Mouse (Mus musculus): ENCODE results near the gene Kmt2d. TPM values are rescaled to one million over a fixed set of nuclear protein-coding genes. Genes with fewer than 3 reads are reported as not detected.

The Kmt2d gene
- polyA plus RNA-seq, 2 experiments: 3.9 to 5.7 TPM

- ATAC-seq (ENCODE audit: insufficient read depth) (no peak), DNase-seq (ENCODE audit: low read depth in 3 of 3, low spot score in 3 of 3) (no peak)
- Histone ChIP-seq H3K27ac (no peak overlapping the region), H3K4me2 (ENCODE audit: low read depth) (no peak overlapping the region), H3K36me3 (replicated peaks; ENCODE audit: control insufficient read depth, insufficient read depth, low read depth) (no peaks in the 10 kb centered on the region), H3K4me3 (ENCODE audit: insufficient read depth in 1 of 2, low read depth in 2 of 2, low read length in 2 of 2) (no peak overlapping the region), H3K4me1 (replicated peaks; ENCODE audit: control insufficient read depth in 2 of 2, insufficient read depth in 2 of 2, low read length in 1 of 2) (peaks cover 2 to 13% of the 10 kb centered on the region in 2 experiments; a peak in 3 of 4 replicates), H3K9ac (replicated peaks) (no peak overlapping the region), H3K9me3 (ENCODE audit: control insufficient read depth, low read length) (no peaks in the 10 kb centered on the region), H3K27me3 (ENCODE audit: control insufficient read depth, insufficient read depth, low read length) (no peaks in the 10 kb centered on the region; the same call in 1 of the 2 replicates)
- TF ChIP-seq EP300 (IDR thresholded peaks at IDR 0.05; ENCODE audit: low read depth) (no peak), CTCF (IDR thresholded peaks at IDR 0.05; ENCODE audit: low read depth) (no peak)
- 73% methylated on average over 7 of the region's 7 CpGs for WGBS (ENCODE audit: insufficient replicate concordance)
Measured at GRCm38 (mm10) chr15:98887526-98887925, 16.5 kb upstream of the Kmt2d start.

GRCm38 (mm10) chr15:98886667-98887387, 15.8 kb upstream of the Kmt2d start:
- 56% methylated on average over 8 of the region's 8 CpGs for WGBS (ENCODE audit: insufficient replicate concordance)
- no peak overlapping the region for H3K9ac ChIP-seq (replicated peaks)
- DNase-seq (ENCODE audit: low read depth in 3 of 3, low spot score in 3 of 3) (no peak), ATAC-seq (ENCODE audit: insufficient read depth) (no peak)
- H3K36me3 ChIP-seq (replicated peaks; ENCODE audit: control insufficient read depth, insufficient read depth, low read depth): no peaks in the 10 kb centered on the region
- TF ChIP-seq EP300 (IDR thresholded peaks at IDR 0.05; ENCODE audit: low read depth) (no peak), CTCF (IDR thresholded peaks at IDR 0.05; ENCODE audit: low read depth) (no peak)
- H3K9me3 ChIP-seq (ENCODE audit: control insufficient read depth, low read length): no peaks in the 10 kb centered on the region
- no peak overlapping the region for H3K4me3 ChIP-seq (ENCODE audit: insufficient read depth in 1 of 2, low read depth in 2 of 2, low read length in 2 of 2)
- no peaks in the 10 kb centered on the region; the same call in 1 of the 2 replicates for H3K27me3 ChIP-seq (ENCODE audit: control insufficient read depth, insufficient read depth, low read length)
- H3K4me1 ChIP-seq (replicated peaks; ENCODE audit: control insufficient read depth in 2 of 2, insufficient read depth in 2 of 2, low read length in 1 of 2): peaks cover 5 to 11% of the 10 kb centered on the region in 2 experiments
- no peak overlapping the region for H3K4me2 ChIP-seq (ENCODE audit: low read depth)
- H3K27ac ChIP-seq: no peak overlapping the region

- Histone ChIP-seq H3K4me2 (ENCODE audit: low read depth) (no peak overlapping the region), H3K36me3 (replicated peaks; ENCODE audit: control insufficient read depth, insufficient read depth, low read depth) (no peaks in the 10 kb centered on the region), H3K27me3 (ENCODE audit: control insufficient read depth, insufficient read depth, low read length) (no peaks in the 10 kb centered on the region), H3K4me1 (replicated peaks; ENCODE audit: control insufficient read depth in 2 of 2, insufficient read depth in 2 of 2, low read length in 1 of 2) (peaks cover 11 to 15% of the 10 kb centered on the region in 2 experiments), H3K27ac (no peak overlapping the region), H3K9me3 (ENCODE audit: control insufficient read depth, low read length) (no peaks in the 10 kb centered on the region), H3K4me3 (ENCODE audit: insufficient read depth in 1 of 2, low read depth in 2 of 2, low read length in 2 of 2) (no peak overlapping the region), H3K9ac (replicated peaks) (no peak overlapping the region)
- DNase-seq (ENCODE audit: low read depth in 3 of 3, low spot score in 3 of 3) (no peak), ATAC-seq (ENCODE audit: insufficient read depth) (no peak)
- no peak for TF ChIP-seq CTCF (IDR thresholded peaks at IDR 0.05; ENCODE audit: low read depth)
- WGBS (ENCODE audit: insufficient replicate concordance): 67% methylated on average over 1 of the region's 1 CpGs
Measured at GRCm38 (mm10) chr15:98884106-98884505, 13.1 kb upstream of the Kmt2d start.

- TF ChIP-seq EP300 (IDR thresholded peaks at IDR 0.05; ENCODE audit: low read depth) (no peak), CTCF (IDR thresholded peaks at IDR 0.05; ENCODE audit: low read depth) (no peak)
- DNase-seq (ENCODE audit: low read depth in 3 of 3, low spot score in 3 of 3) (no peak), ATAC-seq (ENCODE audit: insufficient read depth) (no peak)
- no peaks in the 10 kb centered on the region for H3K27me3 ChIP-seq (ENCODE audit: control insufficient read depth, insufficient read depth, low read length)
- H3K36me3 ChIP-seq (replicated peaks; ENCODE audit: control insufficient read depth, insufficient read depth, low read depth): no peaks in the 10 kb centered on the region
- H3K27ac ChIP-seq: no peak overlapping the region
- no peak overlapping the region for H3K4me3 ChIP-seq (ENCODE audit: insufficient read depth in 1 of 2, low read depth in 2 of 2, low read length in 2 of 2)
- no peak overlapping the region for H3K4me2 ChIP-seq (ENCODE audit: low read depth)
- H3K9me3 ChIP-seq (ENCODE audit: control insufficient read depth, low read length): no peaks in the 10 kb centered on the region
- H3K4me1 ChIP-seq (replicated peaks; ENCODE audit: control insufficient read depth in 2 of 2, insufficient read depth in 2 of 2, low read length in 1 of 2): peaks cover 11 to 15% of the 10 kb centered on the region in 2 experiments
- no peak overlapping the region for H3K9ac ChIP-seq (replicated peaks)
Measured at GRCm38 (mm10) chr15:98883661-98884060, 12.7 kb upstream of the Kmt2d start.

- Histone ChIP-seq H3K9ac (replicated peaks) (no peak overlapping the region; the same call in 1 of the 2 replicates), H3K36me3 (replicated peaks; ENCODE audit: control insufficient read depth, insufficient read depth, low read depth) (no peaks in the 10 kb centered on the region), H3K4me1 (replicated peaks; ENCODE audit: control insufficient read depth in 2 of 2, insufficient read depth in 2 of 2, low read length in 1 of 2) (peaks cover 11 to 15% of the 10 kb centered on the region in 2 experiments), H3K4me2 (ENCODE audit: low read depth) (peak overlapping the region; percentile 95), H3K27ac (peak overlapping the region; percentile 53), H3K27me3 (ENCODE audit: control insufficient read depth, insufficient read depth, low read length) (no peaks in the 10 kb centered on the region), H3K9me3 (ENCODE audit: control insufficient read depth, low read length) (no peaks in the 10 kb centered on the region), H3K4me3 (ENCODE audit: insufficient read depth in 1 of 2, low read depth in 2 of 2, low read length in 2 of 2) (peak overlapping the region; percentile 10 to 77; a peak in 1 of 4 replicates)
- WGBS (ENCODE audit: insufficient replicate concordance): 18% methylated on average over 5 of the region's 5 CpGs
- DNase-seq (ENCODE audit: low read depth in 3 of 3, low spot score in 3 of 3) (no peak), ATAC-seq (ENCODE audit: insufficient read depth) (peak; percentile 14; the same call in 1 of the 2 replicates)
- TF ChIP-seq EP300 (IDR thresholded peaks at IDR 0.05; ENCODE audit: low read depth) (no peak), CTCF (IDR thresholded peaks at IDR 0.05; ENCODE audit: low read depth) (no peak)
Measured at GRCm38 (mm10) chr15:98881656-98882008, 10.6 kb upstream of the Kmt2d start.
